Mouse (Mus musculus) heart, embryonic 10.5 days (tissue): ENCODE measurements around the gene Theg. TPM values are rescaled to one million over a fixed set of nuclear protein-coding genes. Genes with fewer than 3 reads are reported as not detected.

Experiments
- DNase-seq: peaks from one replicate; pipeline ENCODE4 v3.0.0-alpha.2; 2017; ENCODE audit warnings: low spot score
- H3K27ac ChIP-seq: fragments of 300-500 bp; sonication (generic); 2 replicates; pipeline ENCODE4 v1.5.1; 2016; ENCODE audit warnings: mild to moderate bottlenecking
- H3K27me3 ChIP-seq: fragments of 300-500 bp; sonication (generic); 2 replicates; pipeline ENCODE4 v1.6.1; 2016; ENCODE audit warnings: mild to moderate bottlenecking; ENCODE audit not compliant: poor library complexity, insufficient read depth, severe bottlenecking
- H3K36me3 ChIP-seq: fragments of 300-500 bp; sonication (generic); 2 replicates; pipeline ENCODE4 v1.6.1; 2016; ENCODE audit warnings: mild to moderate bottlenecking, moderate library complexity
- H3K4me1 ChIP-seq: fragments of 300-500 bp; sonication (generic); 2 replicates; pipeline ENCODE4 v1.6.1; 2016; ENCODE audit warnings: mild to moderate bottlenecking
- H3K4me3 ChIP-seq: fragments of 300-500 bp; sonication (generic); 2 replicates; pipeline ENCODE4 v1.5.1; 2016; ENCODE audit warnings: mild to moderate bottlenecking, moderate library complexity
- H3K9me3 ChIP-seq: fragments of 300-500 bp; sonication (generic); 2 replicates; pipeline ENCODE4 v1.6.1; 2016; ENCODE audit warnings: mild to moderate bottlenecking, moderate library complexity
- WGBS: fragments of 180-500 bp; shearing (Covaris S2); methylation state at CpG from one replicate; pipeline ENCODE4 v1.1.7; 2016; 5-methylcytosine and 5-hydroxymethylcytosine counted together
- polyA plus RNA-seq: library from polyadenylated mRNA; unstranded; fragments of >200 nt; fragmentation: Nextera tagmentation; extraction: Ambion mirVana; gene quantifications from 2 replicates; pipeline ENCODE4 v1.2.1, GENCODE M21; 2016

Gene Theg
- not detected in 2 replicates for polyA plus RNA-seq

GRCm38 (mm10) chr10:79587061-79587751, at the start of gene Theg:
Theg (minus strand) TSS chr10:79587331.
- no peak within 1 kb of the TSS for H3K27ac ChIP-seq

GRCm38 (mm10) chr10:79636287-79636686, 49.2 kb upstream of the Theg start:
- H3K27me3 ChIP-seq: peaks cover 48% of the 10 kb centered on the region
- peaks cover 36% of the 10 kb centered on the region for H3K4me1 ChIP-seq
- no peak overlapping the region for H3K4me3 ChIP-seq
- no peaks in the 10 kb centered on the region for H3K9me3 ChIP-seq
- DNase-seq: no peak
- H3K36me3 ChIP-seq: no peaks in the 10 kb centered on the region
- no peak overlapping the region for H3K27ac ChIP-seq
- WGBS: 81% methylated on average over 8 of the region's 8 CpGs

More at GRCm38 (mm10) chr10:79587061-79587751, at the start of gene Theg:
- DNase-seq: peak; percentile 68
- Histone ChIP-seq H3K4me3 (no peak within 1 kb of the TSS), H3K9me3 (no peaks in the 10 kb centered on the region), H3K4me1 (no peaks in the 10 kb centered on the region), H3K27me3 (peaks cover 17% of the 10 kb centered on the region), H3K36me3 (no peaks in the 10 kb centered on the region)
- WGBS: 80% methylated on average over 5 of the region's 5 CpGs

- H3K4me1 ChIP-seq: peaks cover 28% of the 10 kb centered on the region
- H3K27me3 ChIP-seq: peaks cover 30% of the 10 kb centered on the region
- H3K36me3 ChIP-seq: no peaks in the 10 kb centered on the region
- no peak overlapping the region for H3K27ac ChIP-seq
- DNase-seq: no peak
- no peaks in the 10 kb centered on the region for H3K9me3 ChIP-seq
- 76% methylated on average over 17 of the region's 17 CpGs for WGBS
- H3K4me3 ChIP-seq: no peak overlapping the region
These were observed 46.1 kb upstream of the Theg start for GRCm38 (mm10) chr10:79633006-79633777.

GRCm38 (mm10) chr10:79631432-79631831, 44.3 kb upstream of the Theg start:
- Histone ChIP-seq H3K4me3 (no peak overlapping the region), H3K9me3 (no peaks in the 10 kb centered on the region), H3K36me3 (no peaks in the 10 kb centered on the region), H3K27ac (no peak overlapping the region), H3K27me3 (peaks cover 18% of the 10 kb centered on the region; the same call in 1 of the 2 replicates), H3K4me1 (peaks cover 14% of the 10 kb centered on the region)
- DNase-seq: no peak
- WGBS: 80% methylated on average over 4 of the region's 4 CpGs

- no peaks in the 10 kb centered on the region for H3K9me3 ChIP-seq
- no peaks in the 10 kb centered on the region for H3K36me3 ChIP-seq
- no peak for DNase-seq
- 80% methylated on average over 5 of the region's 5 CpGs for WGBS
- H3K27ac ChIP-seq: no peak overlapping the region
- H3K4me3 ChIP-seq: no peak overlapping the region
- peaks cover 3% of the 10 kb centered on the region; the same call in 1 of the 2 replicates for H3K4me1 ChIP-seq
- 0 out of 2 replicates have a peak, but pooled peaks cover 27% of the 10 kb centered on the region for H3K27me3 ChIP-seq
These were observed 41.2 kb upstream of the Theg start for GRCm38 (mm10) chr10:79628377-79628776.

GRCm38 (mm10) chr10:79626156-79626555, 39.0 kb upstream of the Theg start:
- no peak for DNase-seq
- H3K4me3 ChIP-seq: no peak overlapping the region
- 84% methylated on average over 10 of the region's 10 CpGs for WGBS
- H3K36me3 ChIP-seq: no peaks in the 10 kb centered on the region
- no peak overlapping the region for H3K27ac ChIP-seq
- no peaks in the 10 kb centered on the region for H3K9me3 ChIP-seq
- H3K4me1 ChIP-seq: no peaks in the 10 kb centered on the region
- H3K27me3 ChIP-seq: 0 out of 2 replicates have a peak, but pooled peaks cover 27% of the 10 kb centered on the region

- Histone ChIP-seq H3K4me1 (no peaks in the 10 kb centered on the region), H3K27ac (no peak overlapping the region), H3K9me3 (no peaks in the 10 kb centered on the region), H3K27me3 (0 out of 2 replicates have a peak, but pooled peaks cover 29% of the 10 kb centered on the region), H3K4me3 (no peak overlapping the region), H3K36me3 (no peaks in the 10 kb centered on the region)
- WGBS: 76% methylated on average over 9 of the region's 9 CpGs
- DNase-seq: no peak
These were observed 38.3 kb upstream of the Theg start for GRCm38 (mm10) chr10:79625398-79625797.

- Histone ChIP-seq H3K36me3 (no peaks in the 10 kb centered on the region), H3K9me3 (no peaks in the 10 kb centered on the region), H3K4me1 (no peaks in the 10 kb centered on the region), H3K27ac (no peak overlapping the region), H3K4me3 (no peak overlapping the region), H3K27me3 (0 out of 2 replicates have a peak, but pooled peaks cover 24% of the 10 kb centered on the region)
- DNase-seq: no peak
- WGBS: 74% methylated on average over 12 of the region's 12 CpGs
These were observed 36.8 kb upstream of the Theg start for GRCm38 (mm10) chr10:79623950-79624349.

- 84% methylated on average over 5 of the region's 5 CpGs for WGBS
- DNase-seq: no peak
These were observed 29.2 kb upstream of the Theg start for GRCm38 (mm10) chr10:79616376-79616775.

GRCm38 (mm10) chr10:79615860-79616259, 28.7 kb upstream of the Theg start:
- no peaks in the 10 kb centered on the region for H3K36me3 ChIP-seq
- no peaks in the 10 kb centered on the region for H3K9me3 ChIP-seq
- H3K27ac ChIP-seq: no peak overlapping the region
- 10% methylated on average over 8 of the region's 8 CpGs for WGBS
- peaks cover 47% of the 10 kb centered on the region for H3K27me3 ChIP-seq
- H3K4me1 ChIP-seq: peaks cover 29% of the 10 kb centered on the region
- no peak for DNase-seq
- H3K4me3 ChIP-seq: no peak overlapping the region

More at GRCm38 (mm10) chr10:79616376-79616775, 29.2 kb upstream of the Theg start:
- Histone ChIP-seq H3K27me3 (peaks cover 42% of the 10 kb centered on the region), H3K36me3 (no peaks in the 10 kb centered on the region), H3K9me3 (no peaks in the 10 kb centered on the region), H3K4me1 (peaks cover 29% of the 10 kb centered on the region), H3K4me3 (no peak overlapping the region), H3K27ac (no peak overlapping the region)

- Histone ChIP-seq H3K4me3 (peak overlapping the region; percentile 70), H3K27me3 (peaks cover 59% of the 10 kb centered on the region), H3K36me3 (no peaks in the 10 kb centered on the region), H3K27ac (no peak overlapping the region), H3K4me1 (peaks cover 29% of the 10 kb centered on the region), H3K9me3 (no peaks in the 10 kb centered on the region)
- 72% methylated on average over 1 of the region's 1 CpGs for WGBS
- no peak for DNase-seq
These were observed 27.1 kb upstream of the Theg start for GRCm38 (mm10) chr10:79614305-79614643.

- DNase-seq: peak; percentile 87
- Histone ChIP-seq H3K9me3 (no peaks in the 10 kb centered on the region), H3K27ac (peak within 1 kb of the TSS; percentile 43), H3K36me3 (no peaks in the 10 kb centered on the region), H3K27me3 (peaks cover 64% of the 10 kb centered on the region), H3K4me1 (peaks cover 29% of the 10 kb centered on the region), H3K4me3 (peak within 1 kb of the TSS; percentile 70)
- 1% methylated on average over 60 of the region's 60 CpGs for WGBS
These were observed 26.6 kb upstream of the Theg start, which contains the start of gene C2cd4c for GRCm38 (mm10) chr10:79613578-79614304. C2cd4c (minus strand) TSS chr10:79614025.
